Mouse (Mus musculus) limb, embryonic 15.5 days (tissue): ENCODE data around the gene Olfr645. TPM values are rescaled to one million over a fixed set of nuclear protein-coding genes. Genes with fewer than 3 reads are reported as not detected.

Source experiments
- ATAC-seq: fragments of 200-750 bp; cut with Nextera tagmentation; 2 replicates; pipeline ENCODE4 v1.8.0; 2017; ENCODE audit warnings: low read depth, moderate TSS enrichment; ENCODE audit not compliant: insufficient number of reproducible peaks, low FRiP score, low TSS enrichment
- H3K27ac ChIP-seq: fragments of 300-500 bp; sonication (generic); 2 replicates; pipeline ENCODE4 v1.5.1; 2015; ENCODE audit warnings: moderate library complexity, mild to moderate bottlenecking, inconsistent platforms
- H3K27me3 ChIP-seq: fragments of 300-500 bp; sonication (generic); 2 replicates; pipeline ENCODE4 v1.6.1; 2015; ENCODE audit warnings: inconsistent platforms
- H3K36me3 ChIP-seq: fragments of 300-500 bp; sonication (generic); 2 replicates; pipeline ENCODE4 v1.6.1; 2015; ENCODE audit warnings: inconsistent platforms
- H3K4me1 ChIP-seq: fragments of 300-500 bp; sonication (generic); 2 replicates; pipeline ENCODE4 v1.6.1; 2015; ENCODE audit warnings: inconsistent platforms
- H3K4me2 ChIP-seq: fragments of 300-500 bp; sonication (generic); 2 replicates; pipeline ENCODE4 v1.6.1; 2015; ENCODE audit warnings: mild to moderate bottlenecking, inconsistent platforms
- H3K4me3 ChIP-seq: fragments of 300-500 bp; sonication (generic); 2 replicates; pipeline ENCODE4 v1.5.1; 2015; ENCODE audit warnings: mild to moderate bottlenecking, inconsistent platforms
- H3K9ac ChIP-seq: fragments of 300-500 bp; sonication (generic); 2 replicates; pipeline ENCODE4 v1.6.1; 2015; ENCODE audit warnings: inconsistent platforms
- H3K9me3 ChIP-seq: fragments of 300-500 bp; sonication (generic); 2 replicates; pipeline ENCODE4 v1.6.1; 2016; ENCODE audit warnings: inconsistent platforms
- WGBS: fragments of 180-500 bp; shearing (Covaris S2); methylation state at CpG from one replicate; pipeline ENCODE4 v1.1.7; 2015; 5-methylcytosine and 5-hydroxymethylcytosine counted together
- polyA plus RNA-seq: library from polyadenylated mRNA; unstranded; fragments of >200 nt; fragmentation: Nextera tagmentation; extraction: Ambion mirVana; gene quantifications from 2 replicates; pipeline ENCODE4 v1.2.1, GENCODE M21; 2015

Gene Olfr645
- not detected in 2 replicates for polyA plus RNA-seq

DNA sequence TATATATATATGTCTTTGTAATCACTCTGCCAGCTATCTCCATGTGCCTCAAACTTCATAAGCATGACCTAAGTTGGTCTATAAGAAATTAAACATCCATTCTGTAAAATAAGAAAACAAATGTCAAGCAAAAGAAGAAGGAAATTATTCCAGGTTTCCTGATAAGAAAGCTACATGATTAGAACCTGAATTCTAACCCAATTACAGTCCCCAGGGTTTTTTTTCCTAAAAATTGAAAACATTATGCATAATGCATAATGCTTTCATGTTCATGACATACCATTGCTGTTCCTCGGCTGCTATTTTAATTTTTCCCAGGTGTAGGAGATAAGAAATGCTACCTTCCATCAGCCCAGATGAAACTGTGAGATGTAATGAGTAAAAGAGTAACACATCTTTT lies at the start of gene Olfr645:
Gene Olfr645, minus strand, starts transcription at position 101 of the 400 bp plus-strand sequence.
- no peaks in the 10 kb centered on the region for H3K9me3 ChIP-seq
- H3K27ac ChIP-seq, result no peak within 1 kb of the TSS
- no peak within 1 kb of the TSS for H3K9ac ChIP-seq
- no peaks in the 10 kb centered on the region for H3K4me1 ChIP-seq
- no peaks in the 10 kb centered on the region for H3K27me3 ChIP-seq
- no peak within 1 kb of the TSS for H3K4me3 ChIP-seq
- 71% methylated on average over 1 of the region's 1 CpGs for WGBS
- no peaks in the 10 kb centered on the region for H3K36me3 ChIP-seq
- no peak within 1 kb of the TSS for H3K4me2 ChIP-seq
- no peak for ATAC-seq

DNA sequence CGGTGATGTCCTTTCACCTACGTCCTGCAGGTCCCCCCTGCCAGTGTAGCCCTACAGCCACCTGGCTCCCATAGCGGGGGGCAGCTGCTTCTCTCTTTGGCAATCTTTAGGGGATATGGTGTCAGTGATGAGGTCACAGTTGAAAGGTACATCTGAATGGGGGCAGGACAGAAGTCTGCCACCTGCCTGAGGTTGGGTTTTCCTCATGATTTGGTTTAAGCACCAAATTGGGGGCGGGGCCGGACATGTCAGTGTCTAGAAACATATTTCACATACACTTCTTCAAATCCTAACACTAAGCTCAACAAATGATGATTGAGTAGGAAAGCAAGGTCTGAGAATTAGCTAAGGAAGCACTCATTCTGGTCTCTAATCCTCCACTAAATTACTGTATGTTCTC lies 44.5 kb upstream of the Olfr645 start, which contains the start of gene Ubqln5:
Gene Ubqln5, minus strand, starts transcription at position 101 of the 400 bp plus-strand sequence.
- H3K27me3 ChIP-seq, result no peaks in the 10 kb centered on the region
- H3K4me2 ChIP-seq, result no peak within 1 kb of the TSS
- H3K36me3 ChIP-seq, result no peaks in the 10 kb centered on the region
- WGBS, result 90% methylated on average over 5 of the region's 5 CpGs
- no peak within 1 kb of the TSS for H3K27ac ChIP-seq
- no peaks in the 10 kb centered on the region for H3K4me1 ChIP-seq
- H3K4me3 ChIP-seq, result no peak within 1 kb of the TSS
- no peak for ATAC-seq
- no peak within 1 kb of the TSS for H3K9ac ChIP-seq
- no peaks in the 10 kb centered on the region; the same call in 1 of the 2 replicates for H3K9me3 ChIP-seq

DNA sequence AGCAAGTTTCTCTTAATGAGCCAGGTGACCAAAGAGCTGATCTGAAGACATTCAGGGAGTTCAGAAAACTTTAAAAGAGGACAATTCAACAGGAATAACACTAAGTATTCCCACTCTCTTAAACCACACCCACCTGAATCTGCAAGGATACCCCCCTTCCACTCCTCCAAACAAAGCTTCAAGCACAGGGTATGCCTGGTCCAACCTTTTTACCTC lies 19.4 kb upstream of the Olfr645 start, which contains the start of gene Olfr646:
Gene Olfr646, plus strand, starts transcription at position 117 of the 216 bp plus-strand sequence.
- Histone ChIP-seq H3K9ac (no peak within 1 kb of the TSS), H3K36me3 (no peaks in the 10 kb centered on the region), H3K27ac (no peak within 1 kb of the TSS), H3K4me3 (no peak within 1 kb of the TSS), H3K4me1 (no peaks in the 10 kb centered on the region), H3K27me3 (no peaks in the 10 kb centered on the region), H3K4me2 (no peak within 1 kb of the TSS), H3K9me3 (no peaks in the 10 kb centered on the region)
- no peak for ATAC-seq

GRCm38 (mm10) chr7:104103913-104104756 lies 18.9 kb upstream of the Olfr645 start:
- Histone ChIP-seq H3K27ac (no peak overlapping the region), H3K27me3 (no peaks in the 10 kb centered on the region), H3K4me1 (no peaks in the 10 kb centered on the region), H3K9me3 (no peaks in the 10 kb centered on the region), H3K9ac (no peak overlapping the region), H3K4me2 (no peak overlapping the region), H3K36me3 (no peaks in the 10 kb centered on the region), H3K4me3 (no peak overlapping the region)
- 37% methylated on average over 4 of the region's 4 CpGs for WGBS
- ATAC-seq, result no peak

- Histone ChIP-seq H3K4me3 (no peak within 1 kb of the TSS), H3K9me3 (no peaks in the 10 kb centered on the region), H3K36me3 (no peaks in the 10 kb centered on the region), H3K4me1 (no peaks in the 10 kb centered on the region), H3K27ac (no peak within 1 kb of the TSS), H3K4me2 (no peak within 1 kb of the TSS), H3K27me3 (no peaks in the 10 kb centered on the region), H3K9ac (no peak within 1 kb of the TSS)
- ATAC-seq, result no peak
- WGBS, result 63% methylated on average over 2 of the region's 2 CpGs
Measured at GRCm38 (mm10) chr7:104071769-104072168, 13.5 kb downstream of the Olfr645 start, which contains the start of gene Olfr644. Olfr644 (minus strand) TSS chr7:104071869.

DNA sequence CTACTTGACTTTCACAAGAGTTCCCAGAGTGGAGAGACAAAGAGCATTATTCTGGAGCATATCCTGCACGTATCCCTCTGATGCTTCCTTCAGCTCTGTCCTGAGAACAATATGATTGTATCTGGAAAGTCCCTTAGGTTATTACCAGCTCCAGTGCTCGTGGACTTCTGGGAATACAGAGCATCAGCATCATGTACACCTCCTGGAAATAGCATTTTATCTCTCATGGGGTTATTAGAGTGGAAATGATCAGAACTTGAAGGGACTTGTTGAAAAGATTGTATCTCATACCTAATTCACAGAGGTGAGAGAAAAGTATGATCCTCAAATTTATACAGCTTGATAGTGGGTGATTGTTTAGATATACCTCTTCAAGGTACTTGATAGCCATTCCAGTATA lies 23.9 kb downstream of the Olfr645 start, which contains the start of gene 4930516K23Rik:
Gene 4930516K23Rik, minus strand, starts transcription at position 101 of the 400 bp plus-strand sequence.
- H3K27me3 ChIP-seq, result no peaks in the 10 kb centered on the region
- no peak within 1 kb of the TSS for H3K9ac ChIP-seq
- ATAC-seq, result no peak
- H3K9me3 ChIP-seq, result no peaks in the 10 kb centered on the region
- no peaks in the 10 kb centered on the region for H3K36me3 ChIP-seq
- no peak within 1 kb of the TSS for H3K4me2 ChIP-seq
- no peaks in the 10 kb centered on the region for H3K4me1 ChIP-seq
- WGBS, result 51% methylated on average over 2 of the region's 2 CpGs
- H3K27ac ChIP-seq, result no peak within 1 kb of the TSS
- H3K4me3 ChIP-seq, result no peak within 1 kb of the TSS

DNA sequence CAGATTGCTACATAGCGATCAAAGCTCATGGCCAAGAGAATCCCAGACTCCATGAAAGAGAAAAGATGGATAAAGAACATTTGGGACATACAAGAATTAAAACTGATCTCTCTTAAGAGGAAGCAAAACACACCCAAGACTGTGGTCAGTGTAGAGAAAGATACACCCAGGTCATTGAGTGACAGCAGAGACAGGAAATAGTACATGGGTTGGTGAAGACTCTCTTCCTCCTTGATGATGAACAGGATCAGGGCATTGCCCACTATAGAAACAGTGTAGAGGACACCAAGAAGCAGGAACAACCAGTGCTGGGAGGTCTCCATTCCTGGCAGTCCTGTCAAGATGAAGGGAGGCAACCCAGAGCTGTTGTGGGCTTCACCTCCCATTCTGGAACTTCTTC lies 26.1 kb downstream of the Olfr645 start:
- no peak for ATAC-seq
- Histone ChIP-seq H3K4me3 (no peak overlapping the region), H3K36me3 (no peaks in the 10 kb centered on the region), H3K4me2 (no peak overlapping the region), H3K4me1 (no peaks in the 10 kb centered on the region), H3K27ac (no peak overlapping the region), H3K9ac (no peak overlapping the region), H3K27me3 (no peaks in the 10 kb centered on the region), H3K9me3 (no peaks in the 10 kb centered on the region)
- 84% methylated on average over 1 of the region's 1 CpGs for WGBS

- Histone ChIP-seq H3K9me3 (no peaks in the 10 kb centered on the region), H3K27ac (no peak within 1 kb of the TSS), H3K9ac (no peak within 1 kb of the TSS), H3K4me2 (no peak within 1 kb of the TSS), H3K36me3 (no peaks in the 10 kb centered on the region), H3K4me3 (no peak within 1 kb of the TSS), H3K4me1 (no peaks in the 10 kb centered on the region), H3K27me3 (no peaks in the 10 kb centered on the region)
- no peak for ATAC-seq
- 63% methylated on average over 1 of the region's 1 CpGs for WGBS
Measured at GRCm38 (mm10) chr7:104052566-104052965, 32.7 kb downstream of the Olfr645 start, which contains the start of gene Olfr642. Olfr642 (minus strand) TSS chr7:104052666.

DNA sequence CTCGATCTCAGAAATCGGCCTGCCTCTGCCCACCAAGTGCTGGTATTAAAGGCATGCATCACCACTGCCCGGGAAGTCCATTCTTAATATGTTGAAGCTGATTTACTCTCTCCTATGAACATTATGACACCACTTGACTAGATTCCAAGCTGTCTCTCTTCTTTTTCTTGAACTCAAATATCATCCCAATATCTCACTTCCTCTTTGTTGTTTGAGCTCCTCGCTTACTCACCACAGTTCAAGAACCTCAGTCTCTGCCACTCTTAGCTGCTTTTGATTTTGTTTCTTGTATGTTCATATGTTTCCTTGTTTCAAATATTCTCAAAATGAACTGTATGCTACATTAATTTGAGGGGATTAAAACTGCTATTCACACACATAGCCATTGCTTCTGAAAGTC lies 34.5 kb downstream of the Olfr645 start:
- 89% methylated on average over 4 of the region's 4 CpGs for WGBS
- Histone ChIP-seq H3K4me3 (no peak overlapping the region), H3K36me3 (no peaks in the 10 kb centered on the region), H3K27ac (no peak overlapping the region), H3K9ac (no peak overlapping the region), H3K27me3 (no peaks in the 10 kb centered on the region), H3K4me2 (no peak overlapping the region), H3K9me3 (no peaks in the 10 kb centered on the region), H3K4me1 (no peaks in the 10 kb centered on the region)
- no peak for ATAC-seq

DNA sequence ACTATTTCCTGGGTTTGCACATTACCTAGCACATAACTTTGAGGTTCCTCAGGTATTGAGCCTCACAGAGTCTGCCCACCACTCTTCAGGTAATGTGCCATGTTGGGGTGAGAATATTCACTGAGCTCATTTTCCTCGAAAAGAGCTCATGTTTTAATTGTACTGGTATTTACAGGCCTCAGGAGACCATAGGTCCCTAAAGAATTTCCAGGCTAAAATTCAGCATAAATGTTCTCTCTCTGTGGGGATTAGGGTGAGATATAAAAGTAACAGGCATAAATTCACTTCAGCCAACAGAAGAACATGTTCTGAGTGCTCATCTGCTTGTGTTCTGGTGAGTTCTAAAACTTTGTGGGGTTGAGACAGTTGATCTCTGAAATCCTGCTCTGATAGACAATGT lies 50.1 kb downstream of the Olfr645 start, which contains the start of gene Olfr641:
Gene Olfr641, plus strand, starts transcription at position 301 of the 400 bp plus-strand sequence.
- 60% methylated on average over 1 of the region's 1 CpGs for WGBS
- Histone ChIP-seq H3K4me1 (no peaks in the 10 kb centered on the region), H3K36me3 (no peaks in the 10 kb centered on the region), H3K27me3 (no peaks in the 10 kb centered on the region), H3K4me3 (no peak within 1 kb of the TSS), H3K9me3 (no peaks in the 10 kb centered on the region), H3K9ac (no peak within 1 kb of the TSS), H3K27ac (no peak within 1 kb of the TSS), H3K4me2 (no peak within 1 kb of the TSS)
- ATAC-seq, result no peak
